Mouse (Mus musculus) heart, adult 2 months (tissue): Measurements from ENCODE around the gene Synpo2.

Experiments used
- CTCF ChIP-seq: fragments of 200-600 bp; IDR thresholded peaks from 2 replicates; pipeline ENCODE4 v1.8.1; 2022; ENCODE audit warnings: antibody characterized with exemption, mild to moderate bottlenecking, moderate library complexity
- EP300 ChIP-seq: fragments of 200-500 bp; IDR thresholded peaks from 2 replicates; pipeline ENCODE4 v1.6.1; 2011; ENCODE audit warnings: low read depth, low read length, control low read depth; ENCODE audit not compliant: insufficient read depth

DNA sequence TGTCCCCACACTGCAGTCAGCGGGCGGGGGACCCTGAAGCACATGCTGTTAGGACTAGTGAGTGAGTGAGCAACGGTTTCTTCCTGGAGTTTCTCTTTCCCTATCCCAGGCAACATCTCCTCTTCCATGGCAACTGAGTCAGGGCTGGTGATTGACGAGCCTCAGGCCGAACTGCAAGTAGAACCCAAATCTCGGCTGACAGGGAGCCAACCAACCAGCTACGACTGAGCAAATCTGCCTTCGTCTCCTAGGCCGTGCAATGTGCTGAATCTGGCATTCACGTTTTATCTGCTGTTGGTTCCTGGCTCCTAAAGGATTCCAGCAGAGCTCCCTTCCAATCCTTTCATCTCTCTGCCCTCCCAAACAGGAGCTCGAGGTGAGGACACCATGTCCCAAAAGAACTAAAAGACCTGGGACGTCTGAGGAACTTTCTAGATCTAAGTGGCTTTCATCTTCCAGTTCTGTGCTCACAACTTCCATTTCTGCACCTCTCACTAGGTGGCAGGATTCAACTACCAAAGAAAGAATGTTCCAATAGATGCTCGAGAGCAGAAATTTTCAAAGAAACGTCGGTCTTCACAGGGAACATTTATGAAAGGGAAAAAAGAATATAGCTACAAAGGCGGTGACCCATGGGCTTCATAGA is 1.6 kb downstream of the Synpo2 start:
- peak; percentile 84 for TF ChIP-seq CTCF
- no peak for TF ChIP-seq EP300
